Mouse (Mus musculus): ENCODE measurements at regions not wholly inside any gene's neighbourhood (a gene's known extent, or its start where the extent isn't known, plus 50 kb on each side); places are given as distances from the start of the nearest gene placed in this dataset.

DNA sequence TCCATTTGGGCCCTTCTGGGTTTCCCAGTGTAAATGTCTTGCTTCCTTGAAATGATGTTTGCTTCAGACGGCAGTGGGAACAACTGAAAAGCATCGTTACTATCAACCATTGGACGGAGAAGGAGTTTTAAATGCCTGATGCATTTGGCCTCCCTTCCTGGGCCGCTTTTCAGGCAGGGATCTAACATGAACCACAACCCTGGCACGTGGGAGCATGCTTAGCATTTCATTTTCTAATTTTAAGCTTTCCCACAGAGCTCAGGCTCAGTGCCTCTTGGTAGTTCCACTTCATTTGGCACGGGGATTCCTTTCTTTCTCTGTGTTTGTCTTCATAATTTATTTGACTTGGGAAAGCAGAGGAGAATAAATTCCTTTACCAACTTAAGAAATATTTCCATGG is 406.6 kb upstream of the Nbea start:
- DNase-seq (ENCODE audit: low spot score), result no peak

- DNase-seq (ENCODE audit: low spot score), result no peak
Measured at GRCm38 (mm10) chr3:56575422-56575821, 391.9 kb upstream of the Nbea start.

- DNase-seq (ENCODE audit: low spot score), result no peak
Measured at GRCm38 (mm10) chr3:56536178-56536577, 352.7 kb upstream of the Nbea start.

GRCm38 (mm10) chr3:56504445-56504844 is 320.9 kb upstream of the Nbea start:
- DNase-seq (ENCODE audit: low spot score), result no peak

DNA sequence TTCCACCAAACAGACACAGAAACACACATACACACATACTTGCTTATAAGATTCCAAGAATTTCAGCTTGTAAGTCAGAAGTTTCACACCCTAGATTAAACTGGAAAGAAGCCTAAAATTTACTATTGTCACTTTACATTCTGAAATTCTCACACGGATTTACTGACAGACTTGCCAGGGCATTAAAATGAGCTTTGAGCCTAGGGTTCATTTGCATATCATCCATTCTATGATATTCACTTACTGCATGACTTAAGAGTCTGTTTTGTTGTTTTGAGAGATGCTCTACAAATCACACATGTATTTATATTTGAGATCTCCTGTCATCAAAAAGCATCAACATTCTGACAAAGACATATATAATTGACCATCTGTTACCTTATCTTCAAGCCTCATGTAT is 315.8 kb upstream of the Nbea start:
- no peak for DNase-seq (ENCODE audit: low spot score)

DNA sequence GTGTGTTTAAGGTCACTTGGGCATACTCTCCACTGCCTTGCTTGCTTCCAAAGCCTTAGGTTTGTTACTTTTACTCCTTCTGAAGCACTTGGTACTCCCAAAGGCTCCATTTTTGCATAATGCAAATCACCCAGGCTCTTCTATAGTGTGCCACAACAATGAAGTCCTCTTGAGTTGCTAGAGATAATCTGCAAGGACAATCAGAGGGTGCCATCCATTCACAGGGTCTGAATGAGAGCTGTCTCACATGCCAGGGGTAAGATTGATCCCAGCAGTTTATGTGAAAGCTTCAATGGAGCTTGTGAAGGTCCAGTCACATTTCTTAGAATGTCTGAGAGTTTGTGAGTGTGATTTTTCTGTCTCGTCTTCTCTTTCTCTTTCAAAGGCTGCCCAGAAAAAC is 310.4 kb upstream of the Nbea start:
- DNase-seq (ENCODE audit: low spot score), result no peak

GRCm38 (mm10) chr3:56489154-56489553 is 305.7 kb upstream of the Nbea start:
- no peak for DNase-seq (ENCODE audit: low spot score)

- no peak for DNase-seq (ENCODE audit: low spot score)
Measured at GRCm38 (mm10) chr3:56485550-56486400, 302.3 kb upstream of the Nbea start.

- no peak for DNase-seq (ENCODE audit: low spot score)
Measured at GRCm38 (mm10) chr3:56484096-56484495, 300.6 kb upstream of the Nbea start.

DNA sequence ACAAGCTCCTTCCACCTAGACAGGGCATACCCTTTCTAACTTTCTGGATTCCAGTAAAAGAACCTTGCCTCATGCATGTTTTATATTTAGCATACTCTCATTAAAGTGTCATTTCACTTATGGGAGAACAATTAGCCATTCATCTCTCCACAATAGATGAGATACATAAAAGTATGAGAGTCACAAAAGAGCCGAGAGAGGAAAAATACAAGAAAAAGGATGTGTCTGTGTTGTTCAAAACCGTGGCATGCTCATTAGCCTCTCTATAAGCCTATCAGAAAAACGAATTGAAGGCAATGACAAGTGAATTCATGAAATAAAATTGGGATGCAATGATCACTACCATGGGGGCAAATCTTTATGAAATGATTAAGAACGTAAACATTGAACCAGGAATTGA is 299.9 kb upstream of the Nbea start:
- no peak for DNase-seq (ENCODE audit: low spot score)

DNA sequence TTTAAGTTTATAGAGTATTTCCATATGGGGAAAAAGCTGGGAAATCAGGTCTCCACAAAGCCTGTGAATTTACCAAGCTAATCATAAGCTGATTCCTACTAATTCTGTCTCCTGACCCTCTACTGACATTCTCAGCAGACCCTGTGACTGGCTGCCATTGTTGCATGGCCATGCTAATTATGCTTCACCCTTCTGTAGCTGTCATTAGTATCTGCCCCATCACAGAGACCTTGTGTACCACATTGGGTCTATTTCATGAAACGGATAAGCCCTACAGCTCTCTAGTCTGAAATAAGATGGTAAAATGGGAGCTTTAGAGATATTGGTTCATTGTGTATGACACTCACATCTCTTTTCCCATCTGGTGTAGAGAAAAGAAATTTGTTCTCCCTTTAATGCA is 296.0 kb upstream of the Nbea start:
- no peak for DNase-seq (ENCODE audit: low spot score)

GRCm38 (mm10) chr3:56478544-56479140 is 295.1 kb upstream of the Nbea start:
- DNase-seq (ENCODE audit: low spot score), result no peak

GRCm38 (mm10) chr3:56475529-56476527 is 292.3 kb upstream of the Nbea start:
- DNase-seq (ENCODE audit: low spot score), result no peak

- no peak for DNase-seq (ENCODE audit: low spot score)
Measured at GRCm38 (mm10) chr3:56472651-56473050, 289.1 kb upstream of the Nbea start.

GRCm38 (mm10) chr3:56471823-56472222 is 288.3 kb upstream of the Nbea start:
- DNase-seq (ENCODE audit: low spot score), result no peak

DNA sequence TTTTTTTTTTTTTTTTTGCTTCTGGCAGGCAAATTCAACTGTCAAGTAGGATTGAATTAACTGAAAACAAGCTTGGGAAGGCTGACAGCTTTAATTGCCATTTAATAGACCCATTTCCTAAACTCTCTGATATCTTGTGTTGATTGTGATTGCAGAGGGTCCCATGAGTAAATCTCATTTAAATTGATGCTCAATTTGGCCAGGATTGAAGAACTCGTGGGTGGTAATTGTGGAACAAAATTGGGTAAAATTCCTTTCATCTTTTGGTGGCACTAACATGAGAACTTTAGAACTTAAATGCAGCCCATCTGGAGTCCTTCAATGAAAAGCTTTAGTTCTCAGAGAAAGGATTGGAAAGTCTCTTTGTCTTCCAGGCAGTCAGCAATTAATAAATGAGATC is 287.7 kb upstream of the Nbea start:
- no peak for DNase-seq (ENCODE audit: low spot score)

- no peak for DNase-seq (ENCODE audit: low spot score)
Measured at GRCm38 (mm10) chr3:56457625-56458024, 274.1 kb upstream of the Nbea start.

- DNase-seq (ENCODE audit: low spot score), result no peak
Measured at GRCm38 (mm10) chr3:56456317-56456716, 272.8 kb upstream of the Nbea start.

DNA sequence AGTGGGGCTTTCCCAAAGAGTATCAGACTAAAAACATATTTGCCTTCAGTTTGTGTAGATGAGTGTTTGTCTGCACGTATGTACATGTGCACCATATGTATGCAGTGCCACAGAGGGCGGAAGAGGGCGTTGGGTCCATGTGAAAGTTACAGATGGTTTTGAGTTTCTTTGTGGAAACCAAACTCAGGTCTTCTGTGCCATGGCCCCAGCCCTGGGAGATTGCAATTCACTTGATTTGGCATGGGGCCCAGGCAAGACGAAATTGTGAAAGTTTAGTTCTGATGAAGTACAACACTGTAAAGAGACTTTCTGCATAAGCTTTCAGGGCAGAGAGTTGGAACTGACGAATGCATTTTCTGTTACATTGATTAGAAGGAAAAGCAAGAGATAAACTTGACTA is 255.4 kb upstream of the Nbea start:
- DNase-seq (ENCODE audit: low spot score), result no peak

DNA sequence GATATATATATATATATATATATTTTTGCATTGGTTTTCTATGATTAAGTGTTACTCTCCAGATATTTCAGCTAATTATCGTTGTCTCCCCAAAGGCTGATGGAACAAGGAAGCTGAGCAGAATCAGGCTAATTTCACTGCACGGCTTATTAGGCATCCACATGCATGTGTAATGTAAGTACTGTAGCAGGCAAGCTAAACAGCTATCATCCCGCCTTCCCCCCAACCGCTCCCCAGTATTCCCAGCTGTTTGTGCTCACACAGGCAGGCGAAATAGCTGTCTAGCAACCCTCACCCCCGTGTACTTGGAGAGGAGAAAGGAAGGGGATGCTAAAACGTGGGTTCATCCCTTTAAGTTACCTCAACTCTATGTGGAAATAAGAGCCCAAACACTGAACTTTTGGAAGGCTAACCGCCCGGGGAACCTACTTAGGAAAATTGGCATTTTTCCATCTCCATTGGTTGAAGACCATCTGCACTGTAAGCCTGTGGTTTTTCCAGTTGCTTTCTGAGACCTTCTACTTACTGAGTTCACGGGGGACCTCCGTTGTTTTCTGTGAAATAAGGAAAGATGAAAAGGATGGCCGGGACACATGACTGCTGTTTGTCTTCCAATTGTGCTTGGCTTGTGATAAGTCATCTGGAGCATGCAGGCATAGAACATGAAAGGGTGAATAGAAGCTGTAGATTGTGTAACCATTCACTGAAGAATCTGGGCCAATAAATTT is 254.7 kb upstream of the Nbea start:
- no peak for DNase-seq (ENCODE audit: low spot score)

- DNase-seq (ENCODE audit: low spot score), result no peak
Measured at GRCm38 (mm10) chr3:56437058-56437457, 253.6 kb upstream of the Nbea start.

GRCm38 (mm10) chr3:56433495-56433894 is 250.0 kb upstream of the Nbea start:
- DNase-seq (ENCODE audit: low spot score), result peak; percentile 11
